Mouse (Mus musculus) liver, embryonic 12.5 days (tissue): Measurements from ENCODE around the gene Aifm1. TPM values are rescaled to one million over a fixed set of nuclear protein-coding genes. Genes with fewer than 3 reads are reported as not detected.

ENCODE experiments used
- ATAC-seq: fragments of 200-750 bp; cut with Nextera tagmentation; 2 replicates; pipeline ENCODE4 v1.8.0; 2017; ENCODE audit warnings: moderate number of reproducible peaks, mild to moderate bottlenecking, moderate library complexity
- H3K27ac ChIP-seq: fragments of 300-500 bp; sonication (generic); 2 replicates; pipeline ENCODE4 v1.5.1; 2016; ENCODE audit warnings: mild to moderate bottlenecking
- H3K27me3 ChIP-seq: fragments of 300-500 bp; sonication (generic); replicated peaks from 2 replicates; pipeline ENCODE4 v1.6.1; 2016; ENCODE audit warnings: mild to moderate bottlenecking, moderate library complexity
- H3K36me3 ChIP-seq: fragments of 300-500 bp; sonication (generic); 2 replicates; pipeline ENCODE4 v1.6.1; 2016; ENCODE audit warnings: mild to moderate bottlenecking, moderate library complexity
- H3K4me1 ChIP-seq: fragments of 300-500 bp; sonication (generic); 2 replicates; pipeline ENCODE4 v1.6.1; 2016
- H3K4me2 ChIP-seq: fragments of 300-500 bp; sonication (generic); 2 replicates; pipeline ENCODE4 v1.6.1; 2016; ENCODE audit warnings: mild to moderate bottlenecking, moderate library complexity
- H3K4me3 ChIP-seq: fragments of 300-500 bp; sonication (generic); 2 replicates; pipeline ENCODE4 v1.5.1; 2016; ENCODE audit warnings: mild to moderate bottlenecking, moderate library complexity
- H3K9ac ChIP-seq: fragments of 300-500 bp; sonication (generic); 2 replicates; pipeline ENCODE4 v1.6.1; 2016; ENCODE audit warnings: mild to moderate bottlenecking, moderate library complexity
- H3K9me3 ChIP-seq: fragments of 300-500 bp; sonication (generic); replicated peaks from 2 replicates; pipeline ENCODE4 v1.6.1; 2016; ENCODE audit warnings: mild to moderate bottlenecking, moderate library complexity
- WGBS: fragments of 180-500 bp; shearing (Covaris S2); methylation state at CpG from one replicate; pipeline ENCODE4 v1.1.7; 2016; ENCODE audit not compliant: insufficient replicate concordance; 5-methylcytosine and 5-hydroxymethylcytosine counted together
- polyA plus RNA-seq: library from polyadenylated mRNA; unstranded; fragments of >200 nt; fragmentation: Nextera tagmentation; extraction: Ambion mirVana; gene quantifications from 2 replicates; pipeline ENCODE4 v1.2.1, GENCODE M21; 2016

Gene Aifm1
- polyA plus RNA-seq, 1 experiment from 2014 or later: 73.2 TPM

DNA sequence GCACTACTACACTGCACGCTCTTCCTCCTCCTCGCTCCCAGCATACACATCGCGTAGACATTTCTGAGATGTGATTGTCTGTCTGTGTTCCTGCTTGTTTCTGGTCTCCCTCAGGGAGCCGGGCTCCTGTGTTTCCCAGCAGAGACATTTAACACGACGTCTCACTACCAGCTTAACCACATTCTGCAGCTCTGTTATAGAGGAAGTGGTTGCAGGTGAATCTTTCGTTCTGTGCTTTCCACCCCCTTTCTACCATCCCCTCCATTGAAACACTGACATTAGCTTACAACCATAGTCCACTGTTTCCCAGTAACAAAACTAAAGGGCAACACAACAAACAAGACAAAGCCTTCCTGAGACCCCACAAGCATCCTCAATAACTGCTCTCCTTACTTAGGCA, 19.6 kb downstream of the Aifm1 start:
- no peaks in the 10 kb centered on the region for H3K9me3 ChIP-seq
- no peak overlapping the region for H3K27ac ChIP-seq
- ATAC-seq: no peak
- 75% methylated on average over 8 of the region's 8 CpGs for WGBS
- H3K36me3 ChIP-seq: peaks cover 56% of the 10 kb centered on the region
- no peaks in the 10 kb centered on the region for H3K4me1 ChIP-seq
- no peaks in the 10 kb centered on the region for H3K27me3 ChIP-seq
- H3K4me2 ChIP-seq: no peak overlapping the region
- no peak overlapping the region for H3K4me3 ChIP-seq
- no peak overlapping the region for H3K9ac ChIP-seq

DNA sequence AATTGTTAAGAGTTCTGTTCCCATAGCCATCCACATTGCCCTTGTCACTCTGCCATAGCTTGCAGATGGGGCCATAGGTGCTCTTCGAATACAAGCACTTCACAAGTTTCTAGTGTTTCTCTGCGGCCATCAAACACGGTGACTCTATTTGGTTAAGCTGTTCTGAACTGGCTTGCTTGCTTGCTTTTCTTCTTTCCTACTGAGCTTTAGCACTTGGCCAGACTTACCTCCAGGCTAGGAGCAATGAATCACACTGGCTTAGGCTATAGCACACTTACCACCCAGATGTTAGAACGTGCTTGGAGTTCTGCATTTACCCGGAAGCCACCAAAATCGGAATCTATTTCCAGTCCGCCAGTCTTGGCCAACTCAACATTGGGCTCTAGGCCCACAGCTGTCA, 31.7 kb downstream of the Aifm1 start:
- peaks cover 60% of the 10 kb centered on the region for H3K36me3 ChIP-seq
- no peak overlapping the region for H3K9ac ChIP-seq
- no peaks in the 10 kb centered on the region for H3K27me3 ChIP-seq
- H3K9me3 ChIP-seq: no peaks in the 10 kb centered on the region
- no peak overlapping the region for H3K4me3 ChIP-seq
- H3K27ac ChIP-seq: no peak overlapping the region
- 83% methylated on average over 7 of the region's 7 CpGs for WGBS
- H3K4me2 ChIP-seq: no peak overlapping the region
- no peak for ATAC-seq
- no peaks in the 10 kb centered on the region for H3K4me1 ChIP-seq

DNA sequence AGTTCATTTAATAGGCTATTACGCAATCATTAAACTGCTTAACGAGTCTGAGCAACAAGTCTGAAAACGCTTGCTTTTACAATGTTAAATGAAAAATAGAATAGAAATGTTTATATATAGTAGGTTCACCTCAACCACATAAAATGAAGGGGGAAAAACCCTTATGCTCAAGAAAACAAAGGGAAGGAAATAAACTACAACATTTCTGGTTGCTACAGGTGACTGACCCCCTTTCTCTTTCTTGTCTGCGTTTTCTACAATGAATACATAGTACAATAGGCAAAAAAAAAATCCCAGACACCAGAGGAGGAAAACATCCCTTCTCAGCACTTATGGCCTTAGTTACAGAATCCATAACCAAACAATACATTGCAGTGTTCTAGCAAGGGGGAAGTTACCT, 32.3 kb downstream of the Aifm1 start:
- no peaks in the 10 kb centered on the region for H3K9me3 ChIP-seq
- 74% methylated on average over 4 of the region's 4 CpGs for whole genome bisulfite sequencing
- H3K4me2 ChIP-seq: no peak overlapping the region
- H3K27me3 ChIP-seq: no peaks in the 10 kb centered on the region
- H3K4me3 ChIP-seq: no peak overlapping the region
- no peak overlapping the region for H3K9ac ChIP-seq
- no peak for ATAC-seq
- H3K4me1 ChIP-seq: no peaks in the 10 kb centered on the region
- no peak overlapping the region for H3K27ac ChIP-seq
- peaks cover 63% of the 10 kb centered on the region for H3K36me3 ChIP-seq

DNA sequence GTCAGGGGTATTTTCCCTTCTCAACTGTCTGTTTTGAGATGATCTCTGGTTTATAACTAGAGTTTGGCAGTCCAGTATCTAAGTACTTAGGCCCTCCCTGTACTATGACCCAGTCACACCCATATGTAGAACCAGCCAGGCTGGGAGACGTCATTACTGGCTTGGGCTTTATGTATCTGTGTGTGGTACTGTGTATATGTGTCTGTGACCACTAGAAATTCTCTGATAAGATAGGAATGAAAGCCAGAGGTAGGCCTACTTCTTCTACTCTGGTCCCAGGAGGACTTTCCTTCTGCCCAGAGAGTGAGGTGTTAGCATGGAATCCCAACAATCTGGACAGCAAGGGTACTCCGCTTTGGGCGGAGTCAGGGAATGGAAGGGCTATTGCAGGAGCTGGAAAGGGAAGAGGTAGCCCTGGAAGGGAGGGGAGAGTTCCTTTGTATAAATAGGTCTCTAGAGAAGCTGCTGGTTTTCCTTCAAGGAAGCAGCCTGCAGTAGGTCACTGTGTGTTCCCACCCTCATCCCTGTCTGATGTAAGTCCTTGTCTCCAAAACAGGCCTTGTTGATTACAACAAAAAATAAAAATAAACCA, 45.9 kb downstream of the Aifm1 start:
- Histone ChIP-seq H3K4me1 (peaks cover 8% of the 10 kb centered on the region; the same call in 1 of the 2 replicates), H3K4me2 (no peak overlapping the region), H3K27ac (no peak overlapping the region), H3K27me3 (peaks cover 8% of the 10 kb centered on the region; the same call in 1 of the 2 replicates), H3K9ac (no peak overlapping the region), H3K4me3 (no peak overlapping the region), H3K9me3 (no peaks in the 10 kb centered on the region), H3K36me3 (0 out of 2 replicates have a peak, but pooled peaks cover 2% of the 10 kb centered on the region)
- WGBS: 60% methylated on average over 3 of the region's 3 CpGs
- ATAC-seq: no peak

DNA sequence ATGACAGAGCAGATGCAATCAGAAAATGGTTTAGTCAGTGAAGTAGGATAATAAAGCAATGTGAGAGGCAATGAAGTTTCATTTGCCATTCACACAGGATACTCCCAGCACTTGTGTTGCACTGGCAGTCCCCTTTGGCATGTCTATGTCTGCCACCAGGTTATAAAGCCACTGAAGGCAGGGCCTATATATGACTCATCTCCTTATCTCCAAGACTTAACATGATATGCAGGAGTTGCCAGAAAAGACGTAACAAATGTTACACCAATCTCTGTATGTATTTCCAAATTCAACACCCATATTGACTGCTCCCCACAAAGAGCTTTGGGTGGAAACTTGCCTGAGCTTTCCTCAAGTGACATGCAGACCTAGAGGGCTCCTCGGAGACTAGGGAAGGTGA, 47.2 kb downstream of the Aifm1 start:
- Histone ChIP-seq H3K27ac (no peak overlapping the region), H3K4me1 (peaks cover 11% of the 10 kb centered on the region; the same call in 1 of the 2 replicates), H3K36me3 (no peaks in the 10 kb centered on the region), H3K9me3 (no peaks in the 10 kb centered on the region), H3K9ac (no peak overlapping the region), H3K27me3 (peaks cover 8% of the 10 kb centered on the region; the same call in 1 of the 2 replicates), H3K4me2 (no peak overlapping the region), H3K4me3 (no peak overlapping the region)
- 51% methylated on average over 2 of the region's 2 CpGs for WGBS
- ATAC-seq: no peak; the same call in 1 of the 2 replicates

DNA sequence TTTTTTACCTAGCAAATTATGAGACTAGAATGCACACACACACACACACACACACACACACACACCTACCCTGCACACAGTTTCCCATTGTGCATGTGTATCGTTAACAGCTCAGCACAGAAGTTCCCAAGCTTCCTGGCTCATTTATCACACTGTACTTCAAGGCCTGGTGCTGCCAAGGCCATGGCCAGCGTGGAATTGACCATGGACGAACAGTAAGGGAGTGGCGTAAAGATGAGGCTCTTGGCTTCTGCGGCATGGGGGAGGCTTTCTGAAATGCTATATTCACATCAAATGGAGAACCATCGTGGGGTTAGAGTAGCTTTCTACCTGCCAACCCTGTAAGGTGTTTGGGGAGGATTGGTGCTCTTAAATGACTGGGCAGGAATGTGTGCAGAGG, 48.9 kb downstream of the Aifm1 start:
- Histone ChIP-seq H3K27me3 (peaks cover 8% of the 10 kb centered on the region; the same call in 1 of the 2 replicates), H3K4me2 (no peak overlapping the region), H3K4me3 (no peak overlapping the region), H3K27ac (no peak overlapping the region), H3K36me3 (no peaks in the 10 kb centered on the region), H3K4me1 (peaks cover 11% of the 10 kb centered on the region; the same call in 1 of the 2 replicates), H3K9ac (no peak overlapping the region), H3K9me3 (no peaks in the 10 kb centered on the region)
- 83% methylated on average over 6 of the region's 6 CpGs for WGBS
- no peak for ATAC-seq

DNA sequence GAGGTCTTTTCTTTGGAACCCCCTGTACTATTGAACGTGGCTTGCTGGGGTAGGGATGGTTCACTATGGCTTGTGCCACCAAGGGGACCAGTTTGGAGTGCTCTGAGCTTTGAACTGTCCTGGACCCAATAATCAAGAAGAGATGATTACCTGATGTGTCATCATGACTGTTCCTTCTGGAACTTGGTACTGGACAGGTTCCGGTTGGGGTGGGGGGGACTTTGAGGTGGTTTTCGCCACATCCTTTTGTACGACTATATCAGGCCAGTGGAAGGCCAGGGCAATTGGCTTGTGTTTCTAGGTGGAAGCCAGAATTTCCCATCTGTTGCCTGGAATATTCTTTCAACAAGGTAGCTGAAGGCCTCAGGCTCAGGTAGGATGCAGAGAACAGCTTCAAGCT, 49.7 kb downstream of the Aifm1 start:
- Histone ChIP-seq H3K27ac (no peak overlapping the region), H3K36me3 (no peaks in the 10 kb centered on the region), H3K9ac (no peak overlapping the region), H3K27me3 (peaks cover 8% of the 10 kb centered on the region; the same call in 1 of the 2 replicates), H3K4me2 (no peak overlapping the region), H3K4me3 (no peak overlapping the region), H3K9me3 (no peaks in the 10 kb centered on the region), H3K4me1 (peaks cover 11% of the 10 kb centered on the region; the same call in 1 of the 2 replicates)
- 74% methylated on average over 4 of the region's 4 CpGs for WGBS
- ATAC-seq: no peak

DNA sequence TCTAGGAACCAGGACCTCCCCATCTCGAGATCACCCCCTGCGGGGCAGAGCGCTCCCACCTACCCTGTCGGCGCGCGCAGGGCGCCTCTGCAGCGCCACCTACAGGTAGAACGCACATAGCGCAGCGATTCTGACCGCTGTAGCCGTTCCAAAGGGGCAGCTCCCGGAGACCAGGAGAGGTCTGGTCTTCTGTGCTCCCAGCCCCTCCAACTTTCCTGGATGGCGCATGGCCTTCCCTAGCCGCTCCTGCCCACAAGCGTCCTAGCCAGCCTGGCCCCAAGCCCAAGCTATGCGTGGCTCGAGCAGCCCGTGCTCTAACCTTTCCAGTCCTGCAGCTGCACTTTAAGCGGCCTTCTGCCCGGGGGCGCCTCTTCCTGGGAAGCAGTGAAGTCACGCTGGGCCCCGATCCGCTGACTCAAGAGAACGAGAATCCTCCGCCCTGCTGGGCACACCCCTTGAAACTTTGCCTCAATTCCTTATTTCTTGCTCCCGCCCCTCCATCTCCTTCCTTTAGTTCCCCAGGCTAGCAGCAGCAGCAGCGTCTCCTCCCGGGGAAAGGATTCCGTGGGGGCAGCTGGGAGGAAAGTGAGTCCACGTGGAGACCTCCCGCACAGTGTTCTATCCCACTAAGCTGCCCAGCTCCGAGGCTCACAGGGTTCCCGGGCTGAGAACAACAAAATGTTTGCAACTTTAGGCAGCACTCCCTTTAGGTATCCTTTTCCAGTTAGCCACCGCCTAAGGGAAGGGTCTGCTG, 50.4 kb downstream of the Aifm1 start, which contains the start of gene Elf4:
TSS of gene Elf4 (minus strand) at position 379 of the 754 bp plus-strand sequence.
- Histone ChIP-seq H3K9ac (peak within 1 kb of the TSS; percentile 59), H3K27me3 (peaks cover 8% of the 10 kb centered on the region; the same call in 1 of the 2 replicates), H3K4me3 (peak within 1 kb of the TSS; percentile 51), H3K36me3 (no peaks in the 10 kb centered on the region), H3K27ac (no peak within 1 kb of the TSS), H3K4me2 (peak within 1 kb of the TSS; percentile 73), H3K4me1 (peaks cover 11% of the 10 kb centered on the region; the same call in 1 of the 2 replicates), H3K9me3 (no peaks in the 10 kb centered on the region)
- WGBS: 16% methylated on average over 38 of the region's 38 CpGs
- peak; percentile 77 for ATAC-seq

DNA sequence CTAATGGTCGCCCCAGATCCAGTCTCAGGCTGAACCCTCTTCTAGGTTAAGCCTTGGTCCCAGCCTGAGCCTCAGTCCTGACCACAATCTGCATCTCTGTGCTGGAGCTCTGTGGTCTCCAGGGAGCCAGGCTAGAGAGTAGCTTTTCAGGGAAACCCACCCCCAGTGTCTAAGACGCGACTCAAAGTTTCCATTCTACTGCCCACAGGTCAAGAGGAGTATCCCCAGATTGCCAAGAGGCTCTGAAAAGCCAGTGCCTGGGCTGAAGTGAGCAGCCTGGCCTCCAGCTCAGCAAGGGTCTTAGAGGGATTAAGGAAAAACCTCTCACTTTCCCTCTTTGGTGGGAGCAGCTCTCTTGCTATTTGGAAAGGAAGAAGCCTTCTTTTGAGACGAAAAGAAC, 51.1 kb downstream of the Aifm1 start:
- H3K4me2 ChIP-seq: peak overlapping the region; percentile 73
- H3K27me3 ChIP-seq: peaks cover 8% of the 10 kb centered on the region; the same call in 1 of the 2 replicates
- no peaks in the 10 kb centered on the region for H3K9me3 ChIP-seq
- peak overlapping the region; percentile 59 for H3K9ac ChIP-seq
- H3K4me3 ChIP-seq: peak overlapping the region; percentile 51
- 27% methylated on average over 4 of the region's 4 CpGs for WGBS
- H3K4me1 ChIP-seq: peaks cover 11% of the 10 kb centered on the region; the same call in 1 of the 2 replicates
- ATAC-seq: no peak
- H3K36me3 ChIP-seq: no peaks in the 10 kb centered on the region
- H3K27ac ChIP-seq: no peak overlapping the region

DNA sequence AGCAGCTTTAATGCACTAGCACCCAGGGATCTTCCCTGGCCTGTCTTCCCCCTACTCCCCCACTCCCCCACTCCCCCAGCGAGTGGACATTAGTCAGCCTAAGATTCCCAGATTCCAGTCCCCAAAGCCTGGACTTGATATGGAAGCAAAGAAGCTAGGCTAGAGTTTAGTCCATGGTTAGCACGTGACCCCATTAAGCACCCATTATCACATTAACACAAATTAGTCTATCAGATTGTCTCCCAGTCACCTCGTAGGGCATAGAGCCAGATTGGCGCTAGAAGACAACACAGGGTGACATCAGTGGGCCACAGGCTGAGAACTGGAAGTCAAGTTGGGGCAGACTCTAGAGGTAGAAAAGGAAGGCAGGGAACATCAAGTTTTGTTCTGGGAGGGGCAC, 52.4 kb downstream of the Aifm1 start:
- Histone ChIP-seq H3K36me3 (no peaks in the 10 kb centered on the region), H3K9ac (no peak overlapping the region), H3K4me1 (peaks cover 11% of the 10 kb centered on the region; the same call in 1 of the 2 replicates), H3K27ac (no peak overlapping the region), H3K4me3 (no peak overlapping the region), H3K27me3 (peaks cover 8% of the 10 kb centered on the region; the same call in 1 of the 2 replicates), H3K9me3 (no peaks in the 10 kb centered on the region), H3K4me2 (no peak overlapping the region)
- WGBS: 62% methylated on average over 4 of the region's 4 CpGs
- ATAC-seq: no peak

DNA sequence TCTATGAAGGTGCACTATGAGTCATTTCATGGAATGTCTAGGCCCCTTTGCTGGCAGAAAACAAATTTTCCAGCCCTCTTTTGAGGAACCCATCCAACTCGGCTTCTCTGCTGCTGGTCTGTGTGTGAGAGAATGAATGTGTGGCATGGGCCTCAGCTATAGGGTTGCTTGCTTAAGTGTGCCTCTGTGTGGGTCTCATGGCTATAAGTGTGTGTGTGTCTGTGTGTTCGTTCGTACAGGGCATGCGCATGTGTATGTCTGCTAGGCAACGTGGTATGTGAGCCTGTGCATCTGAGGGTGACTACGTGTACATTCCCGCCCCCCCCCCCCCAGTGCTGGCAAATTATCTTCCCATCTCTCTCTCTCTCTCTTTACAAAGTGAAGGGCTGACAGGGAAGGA, 52.9 kb downstream of the Aifm1 start:
- H3K9ac ChIP-seq: no peak overlapping the region
- H3K9me3 ChIP-seq: no peaks in the 10 kb centered on the region
- H3K36me3 ChIP-seq: no peaks in the 10 kb centered on the region
- ATAC-seq: no peak
- H3K27me3 ChIP-seq: peaks cover 8% of the 10 kb centered on the region; the same call in 1 of the 2 replicates
- no peak overlapping the region for H3K27ac ChIP-seq
- no peak overlapping the region for H3K4me3 ChIP-seq
- no peak overlapping the region for H3K4me2 ChIP-seq
- 69% methylated on average over 7 of the region's 7 CpGs for WGBS
- H3K4me1 ChIP-seq: peaks cover 11% of the 10 kb centered on the region; the same call in 1 of the 2 replicates

DNA sequence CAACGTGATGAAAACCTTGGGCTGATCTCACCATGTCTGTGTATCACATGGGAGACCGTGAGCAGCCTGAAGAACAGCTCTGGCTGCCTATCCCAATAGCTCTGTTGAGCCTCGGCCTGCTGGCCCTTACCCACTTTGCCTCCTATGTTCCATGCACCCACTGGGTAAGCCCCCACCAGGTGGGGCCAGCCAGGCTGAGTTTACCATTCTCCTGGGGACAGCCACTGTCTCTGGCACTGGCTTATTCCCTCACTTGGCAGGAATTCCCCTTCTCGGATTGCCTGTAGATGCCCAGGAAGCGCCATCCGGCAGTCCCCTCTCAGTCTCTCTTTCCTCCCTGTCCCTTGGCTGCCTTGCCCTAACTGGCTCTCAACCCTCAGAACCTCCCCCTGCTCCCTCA, 56.4 kb downstream of the Aifm1 start:
- no peaks in the 10 kb centered on the region for H3K9me3 ChIP-seq
- no peak overlapping the region for H3K4me3 ChIP-seq
- H3K9ac ChIP-seq: no peak overlapping the region
- H3K4me2 ChIP-seq: no peak overlapping the region
- H3K4me1 ChIP-seq: peaks cover 20% of the 10 kb centered on the region
- ATAC-seq: no peak
- H3K27me3 ChIP-seq: peaks cover 25% of the 10 kb centered on the region
- H3K36me3 ChIP-seq: no peaks in the 10 kb centered on the region
- no peak overlapping the region for H3K27ac ChIP-seq
- WGBS: 61% methylated on average over 6 of the region's 6 CpGs
